Comparison of ENCODE assay signal across 8 mouse cellular contexts in the genomic region with DNA sequence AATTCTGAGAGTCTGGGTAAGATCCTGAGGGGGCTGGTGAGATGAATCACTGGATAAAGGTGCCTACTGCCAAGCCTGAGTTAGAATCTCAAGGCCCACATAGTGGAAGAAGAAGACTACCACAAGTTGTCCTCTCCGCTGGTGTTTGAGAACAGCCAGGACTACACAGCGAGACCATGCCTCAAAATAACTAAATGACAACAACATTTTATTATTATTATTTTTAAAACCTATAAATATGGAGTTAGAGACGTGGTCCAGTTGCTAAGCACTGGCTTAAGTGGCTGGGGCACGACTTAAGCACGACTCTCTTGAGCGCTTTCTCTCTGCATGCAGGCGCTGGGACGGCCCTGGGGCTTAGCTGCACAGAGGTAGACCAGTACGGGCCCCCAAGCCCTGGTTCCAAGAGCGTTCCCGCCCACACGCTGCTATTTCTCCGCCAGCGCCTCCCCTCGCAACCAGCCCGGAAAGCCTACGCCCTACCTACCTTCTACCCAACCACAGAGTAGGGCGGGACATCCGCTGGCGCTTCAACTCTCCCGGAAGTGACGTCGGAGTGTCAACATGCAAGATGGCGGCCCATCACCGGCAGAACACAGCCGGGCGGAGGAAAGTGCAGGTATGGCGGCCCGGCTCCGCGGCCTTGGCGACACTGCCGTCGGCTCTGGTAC. TPM values are rescaled to one million over a fixed set of nuclear protein-coding genes. Genes with fewer than 3 reads are reported as not detected.
A peak's percentile ranks its signal among the peaks of the same experiment; 100 is the strongest.
DNase-seq lines count a peak whose midpoint lies in the region; ATAC-seq and TF ChIP-seq lines count a peak whose summit lies in the region.

A gene (plus strand): TSS at position 540 of the 671 bp plus-strand sequence.

- H3K4me1 ChIP-seq in hindbrain, postnatal 0 days (ENCODE audit: insufficient read depth, low read length) = peaks cover 9% of the 10 kb centered on the region

- no peaks in the 10 kb centered on the region for H3K9me3 ChIP-seq in hindbrain, postnatal 0 days (ENCODE audit: low read length)

- H3K4me2 ChIP-seq in hindbrain, postnatal 0 days (ENCODE audit: low read depth, low read length) = peak within 1 kb of the TSS; percentile 92

- no peaks in the 10 kb centered on the region for H3K36me3 ChIP-seq in hindbrain, postnatal 0 days (ENCODE audit: insufficient read depth, low read length)

- peak within 1 kb of the TSS; percentile 97 for H3K4me3 ChIP-seq in gastrocnemius, adult 2 months
- H3K4me3 ChIP-seq in hindbrain, postnatal 0 days (ENCODE audit: low read length) = peak within 1 kb of the TSS; percentile 83
- peak within 1 kb of the TSS; percentile 66 for H3K4me3 ChIP-seq in left cerebral cortex, adult 2 months

- TF ChIP-seq CTCF in gastrocnemius, adult 2 months (IDR thresholded peaks at IDR 0.05) = no peak
- no peak for TF ChIP-seq CTCF in hindbrain, postnatal 0 days (IDR thresholded peaks at IDR 0.05; ENCODE audit: low read depth)
- TF ChIP-seq CTCF in left cerebral cortex, adult 2 months (IDR thresholded peaks at IDR 0.05) = no peak

- WGBS in hindbrain, postnatal 0 days = 4% methylated on average over 34 of the region's 34 CpGs

- peak; percentile 99 for DNase-seq in ZHBTc4 (ENCODE audit: low read depth, low spot score)
- peak; percentile 97 for DNase-seq in gastrocnemius, adult 2 months
- peak; percentile 100 for DNase-seq in hindbrain, postnatal 0 days (ENCODE audit: low spot score)
- peak; percentile 94 to 95 for DNase-seq in left cerebral cortex, adult 2 months (ENCODE audit: extremely low spot score in 1 of 2, low spot score in 2 of 2)
- DNase-seq in right cerebral cortex, adult 2 months (ENCODE audit: low spot score in 2 of 2) = peak; percentile 98 to 99
- DNase-seq in urinary bladder, postnatal 14 days (ENCODE audit: low spot score) = peak; percentile 98

- peak within 1 kb of the TSS; percentile 80 for H3K9ac ChIP-seq in hindbrain, postnatal 0 days (replicated peaks; ENCODE audit: low read length)

- intact Hi-C loops in gastrocnemius, adult 2 months (cut with DNase I) = loop anchor here (10.0 kb wide), 1 partner anchor 430 kb away; no protein-coding TSS in a partner anchor
- intact Hi-C loops in left cerebral cortex, adult 2 months (cut with DNase I) = loop anchor here (10.0 kb wide), 2 partner anchors 430 to 570 kb away; a partner anchor contains a TSS

- peak within 1 kb of the TSS; percentile 94 for H3K27ac ChIP-seq in gastrocnemius, adult 2 months
- H3K27ac ChIP-seq in hindbrain, postnatal 0 days = peak within 1 kb of the TSS; percentile 79
- peak within 1 kb of the TSS; percentile 92 for H3K27ac ChIP-seq in left cerebral cortex, adult 2 months

- no peaks in the 10 kb centered on the region for H3K27me3 ChIP-seq in hindbrain, postnatal 0 days (ENCODE audit: insufficient read depth, low read length)

- peak; percentile 98 for ATAC-seq in common myeloid progenitor, adult 5-6 weeks (replicated peaks; ENCODE audit: low read depth, poor library complexity, severe bottlenecking)
- ATAC-seq in hindbrain, postnatal 0 days = peak; percentile 99
- peak; percentile 97 for ATAC-seq in megakaryocyte, adult 5-6 weeks (ENCODE audit: poor library complexity, severe bottlenecking)

RNA-seq across cellular contexts. Expression of the gene that starts here (rescaled TPM):
- 44.2 and 46.8 TPM in 2 replicates for total RNA-seq in common myeloid progenitor, adult 5-6 weeks (2017)
- total RNA-seq in gastrocnemius, adult 2 months (2021) = 10 to 100 TPM; 14.3 to 15.9 TPM
- total RNA-seq in hindbrain, postnatal 0 days (2014; rRNA removed) = 50.9 and 62.1 TPM in 2 replicates
- polyA plus RNA-seq in hindbrain, postnatal 0 days (2015; fragmentation: Nextera tagmentation; extraction: Ambion mirVana) = 47.3 and 47.5 TPM in 2 replicates
- total RNA-seq in left cerebral cortex, adult 2 months (2021) = 10 to 100 TPM; 79.3 to 85.8 TPM
- total RNA-seq in megakaryocyte, adult 5-6 weeks (2015) = 49.1 and 62.1 TPM in 2 replicates
- 40.8 and 56.3 TPM in 2 replicates for total RNA-seq in megakaryocyte, adult 5-6 weeks (2017)

Comparison
In these comparisons a context has a peak if more than half of its experiments do, and no peak if none do; other contexts are left out.
1. Peak in every context shown above with its lines: DNase-seq, ATAC-seq, H3K4me3 ChIP-seq and H3K27ac ChIP-seq.